Mouse (Mus musculus) cortical plate, adult 2 months (tissue): ENCODE measurements around the gene Lefty1.

Source experiments
- CTCF ChIP-seq: fragments of 200-500 bp; IDR thresholded peaks from 2 replicates; pipeline ENCODE4 v1.5.1; 2011; ENCODE audit warnings: mild to moderate bottlenecking, control low read depth, low read length; ENCODE audit not compliant: insufficient read depth; ENCODE audit errors: extremely low read depth
- POLR2A ChIP-seq: fragments of 200-500 bp; IDR thresholded peaks from 2 replicates; pipeline ENCODE4 v1.6.1; 2011; ENCODE audit warnings: mild to moderate bottlenecking, low read length, control low read depth; ENCODE audit not compliant: insufficient read depth; ENCODE audit errors: extremely low read depth

DNA sequence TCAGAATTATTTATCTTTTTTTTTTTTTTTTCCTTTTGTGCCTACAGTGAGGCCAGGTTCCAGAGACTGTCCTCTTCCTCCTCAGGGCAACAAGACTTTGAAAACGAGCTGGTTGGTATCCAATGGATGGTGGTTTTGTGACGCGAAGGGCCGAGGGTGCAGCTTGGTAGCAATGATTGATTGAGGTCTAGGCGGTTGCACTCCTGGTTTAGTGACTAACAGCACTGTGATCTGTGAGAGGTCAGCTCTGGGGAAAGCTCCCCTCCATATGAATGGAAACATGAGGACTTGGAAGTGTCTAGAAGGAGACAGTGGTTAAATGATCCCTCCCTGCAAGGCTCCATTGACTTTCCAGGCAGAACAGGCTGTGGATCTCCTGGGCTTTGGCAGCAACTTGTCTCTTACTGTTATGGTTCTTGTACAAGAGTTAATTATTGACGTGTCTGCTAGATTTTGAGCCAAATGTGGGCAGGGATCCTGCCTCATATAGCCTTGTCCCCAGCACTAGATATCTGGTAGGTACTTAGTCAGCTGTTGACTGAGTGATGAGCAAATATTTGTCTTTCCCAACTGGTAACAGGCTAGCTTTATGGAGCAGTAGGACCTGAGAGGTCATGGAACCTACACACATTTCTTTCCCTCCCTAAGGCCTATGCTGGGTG lies 17.4 kb downstream of the Lefty1 start:
- TF ChIP-seq POLR2A (no peak), CTCF (no peak)
